Mouse (Mus musculus) bone marrow macrophage, adult 2 months (primary cell): ENCODE data around the gene Adgrf2.

Experiments used
- CTCF ChIP-seq: IDR thresholded peaks from 2 replicates; pipeline ENCODE4 v1.5.1; 2012; ENCODE audit warnings: low read depth, mild to moderate bottlenecking, low read length, moderate library complexity
- POLR2A ChIP-seq: IDR thresholded peaks from 2 replicates; pipeline ENCODE4 v1.6.1; 2012; ENCODE audit warnings: mild to moderate bottlenecking, low read depth, low read length, borderline replicate concordance

- TF ChIP-seq CTCF (no peak), POLR2A (no peak)
These were observed 844 bp upstream of the Adgrf2 start for GRCm38 (mm10) chr17:42742823-42743222.
